Mouse (Mus musculus) small intestine, adult 10 weeks (tissue): Measurements from ENCODE around the gene Dbi. TPM values are rescaled to one million over a fixed set of nuclear protein-coding genes. Genes with fewer than 3 reads are reported as not detected.

ENCODE experiments used
- polyA plus RNA-seq: library from polyadenylated mRNA; stranded (reverse); fragments of 350-450 nt; fragmentation: Illumina TruSeq; extraction: RNeasy Lipid Tissue Mini Kit (QIAGEN cat#74804); gene quantifications from one replicate; pipeline ENCODE4 v1.2.3, GENCODE M21; 2014; ENCODE audit warnings: low replicate concordance

Dbi gene
- polyA plus RNA-seq = 789 TPM

GRCm38 (mm10) chr1:120120969-120121811 lies at the start of gene Dbi, which contains the start of gene 3110009E18Rik:
TSS of gene Dbi (minus strand) at chr1:120121078.
TSS of gene 3110009E18Rik (plus strand) at chr1:120121187.

DNA sequence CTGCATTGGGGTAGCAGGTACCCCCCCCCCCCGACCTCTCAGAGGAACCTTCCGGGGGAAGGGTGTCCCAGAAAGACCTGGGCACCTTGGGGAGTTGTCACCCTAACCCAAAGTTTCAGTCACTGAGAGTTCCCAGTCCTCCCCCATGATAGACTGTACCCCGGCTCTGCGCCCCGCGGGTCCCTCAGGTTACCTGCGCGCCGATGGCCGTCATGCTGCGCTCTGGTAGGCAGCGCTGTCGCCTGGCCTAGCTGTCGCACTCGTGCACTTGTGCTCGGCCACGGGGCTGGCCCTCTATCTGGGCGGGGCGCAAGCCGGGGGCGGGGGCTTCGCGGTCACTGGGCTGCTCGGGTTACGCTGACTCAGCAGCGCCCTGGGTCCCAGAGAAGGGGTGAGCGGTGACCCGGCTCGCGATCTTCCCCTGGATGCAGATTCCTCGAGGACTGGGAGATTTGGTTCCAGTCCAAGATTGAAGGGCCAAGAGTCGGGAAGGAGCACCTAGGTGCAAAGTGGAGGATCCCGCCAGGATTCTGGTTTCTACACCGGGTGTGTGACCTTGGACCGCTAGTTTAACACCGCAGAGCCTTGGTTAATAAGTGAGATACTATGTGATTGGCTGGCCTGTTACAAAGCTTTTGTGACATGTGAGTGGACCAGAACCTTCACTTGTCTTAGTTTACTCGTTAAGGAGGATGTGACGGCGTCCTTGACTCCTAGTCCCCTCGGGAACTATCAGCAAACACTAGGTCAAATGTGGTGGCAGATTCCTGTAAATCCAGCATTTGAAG lies 47.2 kb downstream of the Dbi start, which contains the start of gene Tmem37:
Tmem37 (minus strand) TSS at position 556 of the 788 bp plus-strand sequence.

Other genes starting within 250 kb of the Dbi start
- gene Tmem177, start 207.9 kb downstream of the Dbi start, polyA plus RNA-seq = 4.7 TPM
- not detected for gene Cfap221, start 123.8 kb downstream of the Dbi start, polyA plus RNA-seq
- not detected for gene Sctr, start 114.2 kb downstream of the Dbi start, polyA plus RNA-seq
- gene Tmem37, start 47.0 kb downstream of the Dbi start, polyA plus RNA-seq = 1.2 TPM
- 6.3 TPM for gene 3110009E18Rik, start 109 bp upstream of the Dbi start, polyA plus RNA-seq
- 1.9 TPM for gene Steap3, start 151.6 kb upstream of the Dbi start, polyA plus RNA-seq
- not detected for gene C1ql2, start 219.5 kb upstream of the Dbi start, polyA plus RNA-seq